Mouse (Mus musculus): ENCODE data around the gene Map6. TPM values are rescaled to one million over a fixed set of nuclear protein-coding genes. Genes with fewer than 3 reads are reported as not detected.

The Map6 gene
- polyA plus RNA-seq, 1 experiment from 2014 or later, result 1.7 TPM

DNA sequence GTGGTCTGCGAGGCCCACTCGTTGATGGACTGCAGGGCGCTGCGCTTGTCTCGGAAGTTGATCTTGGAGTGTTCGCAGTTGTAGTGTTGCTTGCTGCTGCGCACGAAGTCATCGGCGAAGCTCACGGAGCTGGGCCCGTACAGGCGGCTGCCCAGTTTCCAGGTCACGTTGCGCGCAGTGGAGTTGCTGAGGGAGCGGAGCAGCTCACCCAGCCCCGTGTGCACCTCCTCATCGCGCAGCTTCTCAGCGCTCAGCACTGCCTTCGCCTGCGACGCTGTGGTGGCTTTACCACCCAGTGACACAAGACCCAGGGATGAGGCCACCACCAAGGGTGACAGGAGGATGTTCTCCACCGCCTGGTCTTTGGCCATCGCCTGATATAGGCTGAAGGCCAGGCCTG, 81.6 kb downstream of the Map6 start:
- 93% methylated on average over 26 of the region's 26 CpGs for WGBS
- ATAC-seq (ENCODE audit: low FRiP score, low TSS enrichment), result no peak
- H3K27ac ChIP-seq (ENCODE audit: low read length), result no peak overlapping the region
- no peak overlapping the region for H3K4me3 ChIP-seq (ENCODE audit: low read length)
- 0 out of 2 replicates have a peak overlapping the region, but pooled peaks have one; percentile 12 for H3K9ac ChIP-seq (replicated peaks; ENCODE audit: low read length)
- 0 out of 2 replicates have a peak overlapping the region, but pooled peaks have one; percentile 94 for H3K4me2 ChIP-seq (replicated peaks; ENCODE audit: low read depth, low read length)
- no peaks in the 10 kb centered on the region for H3K9me3 ChIP-seq (ENCODE audit: low read length)
- peaks cover 49% of the 10 kb centered on the region for H3K4me1 ChIP-seq (ENCODE audit: insufficient read depth, low read length)
- peaks cover 54% of the 10 kb centered on the region for H3K36me3 ChIP-seq (ENCODE audit: insufficient read depth, low read length)
- no peaks in the 10 kb centered on the region for H3K27me3 ChIP-seq (ENCODE audit: insufficient read depth, low read length)

DNA sequence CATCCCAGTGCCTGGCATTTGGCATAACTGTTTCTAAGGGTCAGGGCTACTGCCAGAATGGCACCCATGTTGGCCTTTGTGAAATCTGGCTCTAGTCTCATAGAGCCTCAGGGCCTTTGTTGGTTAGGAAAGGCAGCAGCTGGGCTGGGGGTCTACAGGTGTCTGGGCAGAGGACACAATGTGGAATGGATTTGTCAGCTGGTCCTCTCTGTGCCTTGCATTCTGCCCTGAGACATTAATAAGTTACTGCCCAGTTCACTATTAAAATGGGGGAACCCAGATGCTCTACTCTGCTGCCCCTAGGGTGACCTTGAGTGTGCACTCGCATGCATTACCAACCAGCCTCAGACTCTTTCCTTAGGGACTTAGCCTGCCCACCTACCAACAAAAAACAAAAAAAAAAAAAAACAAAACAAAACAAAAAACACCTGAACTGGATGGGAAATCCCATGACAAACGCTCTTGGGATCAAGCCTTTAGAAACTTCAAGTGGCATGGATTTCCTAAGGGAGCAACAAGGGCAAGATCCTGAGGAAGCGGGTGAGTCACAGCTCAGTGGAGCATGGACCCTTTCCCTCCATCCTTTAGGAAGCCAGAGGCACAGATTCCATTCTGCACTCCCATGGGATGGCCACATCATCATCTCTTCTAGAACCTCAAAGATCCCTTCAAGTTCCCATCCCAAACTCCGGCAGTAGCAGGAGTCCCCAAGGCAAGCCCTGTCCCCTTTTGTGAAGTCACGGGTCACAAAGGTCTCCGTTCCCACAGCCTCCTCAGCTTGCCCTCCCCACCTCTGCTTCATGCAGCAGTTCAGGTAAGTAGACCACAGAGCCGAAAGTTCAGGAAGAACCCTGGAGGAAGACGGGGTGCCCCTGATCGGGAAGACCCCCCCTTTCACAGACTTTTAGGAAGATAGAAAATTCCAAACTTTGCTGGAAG, 82.8 kb downstream of the Map6 start:
- Histone ChIP-seq H3K36me3 (ENCODE audit: insufficient read depth, low read length) (peaks cover 42% of the 10 kb centered on the region), H3K4me1 (ENCODE audit: insufficient read depth, low read length) (peaks cover 56% of the 10 kb centered on the region), H3K9me3 (ENCODE audit: low read length) (no peaks in the 10 kb centered on the region), H3K4me3 (ENCODE audit: low read length) (peak overlapping the region; percentile 87), H3K9ac (replicated peaks; ENCODE audit: low read length) (peak overlapping the region; percentile 98), H3K27me3 (ENCODE audit: insufficient read depth, low read length) (no peaks in the 10 kb centered on the region), H3K4me2 (replicated peaks; ENCODE audit: low read depth, low read length) (peak overlapping the region; percentile 94), H3K27ac (ENCODE audit: low read length) (peak overlapping the region; percentile 98)
- no peak for ATAC-seq (ENCODE audit: low FRiP score, low TSS enrichment)
- WGBS, result 19% methylated on average over 9 of the region's 9 CpGs

DNA sequence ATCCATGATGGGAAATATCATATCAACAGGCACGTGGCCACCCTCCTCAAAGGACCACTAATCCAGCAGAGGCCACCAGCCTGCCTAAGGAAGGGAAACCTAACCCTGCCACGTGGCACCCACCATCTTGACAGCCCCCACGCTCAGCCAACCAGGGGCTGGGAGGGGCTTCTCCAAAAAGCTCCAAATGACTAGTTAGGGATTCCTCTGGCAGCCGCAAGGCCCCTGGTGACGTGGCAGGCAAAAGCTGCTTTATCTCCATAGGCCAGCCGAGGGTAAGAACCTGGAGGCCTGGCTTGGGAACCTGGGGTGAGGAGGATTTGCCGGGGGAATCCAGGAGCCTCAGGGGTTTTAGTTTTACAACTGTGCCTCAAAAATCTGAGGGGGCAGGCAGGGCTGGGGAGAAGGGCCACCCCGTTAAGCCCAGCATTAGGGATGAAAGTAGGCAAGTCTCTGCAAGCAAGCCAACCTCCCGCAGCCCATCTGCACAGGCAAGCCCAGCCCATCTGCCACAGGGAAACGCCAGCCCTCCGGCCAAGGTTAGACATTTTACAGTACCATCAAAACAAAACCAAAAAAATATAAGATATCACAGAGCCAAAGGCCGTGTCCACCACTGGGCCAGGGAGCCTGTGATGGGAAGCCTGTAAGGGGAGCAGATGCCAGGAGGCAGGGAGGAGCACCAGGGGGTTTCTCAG, 84.0 kb downstream of the Map6 start:
- Histone ChIP-seq H3K4me3 (ENCODE audit: low read length) (peak overlapping the region; percentile 87), H3K4me2 (replicated peaks; ENCODE audit: low read depth, low read length) (peak overlapping the region; percentile 94), H3K9ac (replicated peaks; ENCODE audit: low read length) (peak overlapping the region; percentile 98), H3K36me3 (ENCODE audit: insufficient read depth, low read length) (peaks cover 35% of the 10 kb centered on the region), H3K27me3 (ENCODE audit: insufficient read depth, low read length) (no peaks in the 10 kb centered on the region), H3K4me1 (ENCODE audit: insufficient read depth, low read length) (peaks cover 63% of the 10 kb centered on the region), H3K27ac (ENCODE audit: low read length) (peak overlapping the region; percentile 98), H3K9me3 (ENCODE audit: low read length) (no peaks in the 10 kb centered on the region)
- ATAC-seq (ENCODE audit: low FRiP score, low TSS enrichment), result no peak
- WGBS, result 3% methylated on average over 12 of the region's 12 CpGs

DNA sequence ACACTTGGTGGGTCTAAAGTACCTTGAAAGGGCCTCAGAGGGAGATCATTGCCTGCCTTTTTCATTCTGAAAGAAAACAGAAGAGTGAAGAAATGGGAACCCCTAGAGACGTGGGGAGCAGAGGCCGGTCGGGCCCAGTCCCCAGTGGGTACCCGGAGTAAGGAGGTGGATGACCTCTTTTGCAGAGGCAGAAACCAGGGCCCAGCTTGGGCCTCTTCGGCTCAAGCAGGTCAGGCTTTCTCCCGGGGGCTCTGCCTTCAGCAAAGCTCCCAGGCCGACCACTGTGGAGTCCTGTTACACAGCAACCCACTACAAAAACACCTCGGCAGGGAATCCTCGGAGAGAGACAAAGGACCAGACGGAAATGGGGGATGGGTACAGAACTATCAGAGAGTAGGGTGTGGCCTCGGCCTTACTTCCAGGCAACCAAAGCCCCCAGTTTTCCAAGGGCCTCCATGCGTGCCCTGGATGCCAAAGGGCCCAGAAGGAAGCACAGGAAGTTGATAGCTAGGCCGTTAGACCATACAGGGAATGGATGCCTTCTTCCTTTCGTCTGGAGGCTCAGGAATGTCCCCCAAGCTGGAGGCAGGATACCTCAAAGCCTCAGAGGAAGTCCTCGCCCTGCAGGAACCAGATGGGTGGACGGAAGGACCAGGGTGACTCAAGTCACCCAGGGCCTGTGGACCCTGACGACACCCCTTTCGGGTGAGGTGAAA, 84.7 kb downstream of the Map6 start:
- H3K4me3 ChIP-seq (ENCODE audit: low read length), result peak overlapping the region; percentile 87
- WGBS, result under 1% methylated on average over 18 of the region's 18 CpGs
- H3K9ac ChIP-seq (replicated peaks; ENCODE audit: low read length), result peak overlapping the region; percentile 98
- H3K4me1 ChIP-seq (ENCODE audit: insufficient read depth, low read length), result peaks cover 69% of the 10 kb centered on the region
- H3K36me3 ChIP-seq (ENCODE audit: insufficient read depth, low read length), result peaks cover 28% of the 10 kb centered on the region
- H3K27me3 ChIP-seq (ENCODE audit: insufficient read depth, low read length), result no peaks in the 10 kb centered on the region
- ATAC-seq (ENCODE audit: low FRiP score, low TSS enrichment), result 0 out of 2 replicates have a peak, but pooled peaks have one; percentile 7
- H3K27ac ChIP-seq (ENCODE audit: low read length), result peak overlapping the region; percentile 98
- H3K4me2 ChIP-seq (replicated peaks; ENCODE audit: low read depth, low read length), result peak overlapping the region; percentile 94
- no peaks in the 10 kb centered on the region for H3K9me3 ChIP-seq (ENCODE audit: low read length)

DNA sequence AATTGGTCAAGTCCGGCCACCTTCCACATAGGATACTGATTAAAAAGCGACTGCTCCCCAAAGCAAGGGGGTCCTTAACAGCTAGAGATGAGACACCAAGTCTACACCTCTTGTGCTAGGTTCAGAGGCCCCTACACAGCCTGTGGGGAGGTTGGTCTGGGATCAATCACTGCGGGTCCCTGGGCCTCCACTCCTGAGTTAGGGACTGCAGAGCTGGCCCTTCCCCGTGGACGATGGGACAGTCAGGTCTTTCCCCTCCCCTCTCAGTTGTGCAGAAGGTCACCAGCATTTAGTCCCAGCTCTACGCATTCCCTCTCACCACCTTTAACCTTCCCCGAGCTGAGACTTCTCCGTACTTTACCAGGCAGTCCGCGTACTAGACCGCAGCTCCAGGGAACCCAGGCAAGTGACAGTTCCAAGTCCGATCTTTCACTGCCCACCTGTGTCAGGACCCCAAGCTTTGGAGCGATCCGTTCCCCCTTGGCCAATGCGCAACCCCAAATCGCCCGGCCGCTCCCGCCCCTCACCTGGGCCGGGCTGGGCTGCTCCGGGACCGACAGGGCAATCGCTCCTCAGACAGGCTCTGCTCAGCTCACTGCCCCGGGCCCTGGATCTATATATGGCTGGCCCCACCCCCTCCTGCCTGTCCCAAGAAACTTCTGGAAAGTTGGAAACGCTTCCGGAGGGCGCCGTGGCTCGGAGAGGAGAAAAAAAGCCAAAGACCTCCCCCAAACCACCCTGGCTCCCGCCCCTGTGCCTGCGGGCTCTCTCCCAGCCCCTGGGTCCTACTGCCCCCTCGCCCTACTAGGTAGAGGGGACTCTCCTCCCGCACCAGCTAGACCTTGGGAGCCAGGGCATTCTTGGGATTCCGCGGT, 85.5 kb downstream of the Map6 start, which contains the start of gene Serpinh1:
Gene Serpinh1 (minus strand): TSS at position 714 of the 875 bp plus-strand sequence.
- WGBS, result under 1% methylated on average over 35 of the region's 35 CpGs
- Histone ChIP-seq H3K36me3 (ENCODE audit: insufficient read depth, low read length) (peaks cover 19% of the 10 kb centered on the region), H3K4me1 (ENCODE audit: insufficient read depth, low read length) (peaks cover 73% of the 10 kb centered on the region), H3K4me2 (replicated peaks; ENCODE audit: low read depth, low read length) (peak within 1 kb of the TSS; percentile 94), H3K4me3 (ENCODE audit: low read length) (peak within 1 kb of the TSS; percentile 87), H3K9me3 (ENCODE audit: low read length) (no peaks in the 10 kb centered on the region), H3K27ac (ENCODE audit: low read length) (peak within 1 kb of the TSS; percentile 98), H3K27me3 (ENCODE audit: insufficient read depth, low read length) (no peaks in the 10 kb centered on the region), H3K9ac (replicated peaks; ENCODE audit: low read length) (peak within 1 kb of the TSS; percentile 98)
- ATAC-seq (ENCODE audit: low FRiP score, low TSS enrichment), result peak; percentile 89

DNA sequence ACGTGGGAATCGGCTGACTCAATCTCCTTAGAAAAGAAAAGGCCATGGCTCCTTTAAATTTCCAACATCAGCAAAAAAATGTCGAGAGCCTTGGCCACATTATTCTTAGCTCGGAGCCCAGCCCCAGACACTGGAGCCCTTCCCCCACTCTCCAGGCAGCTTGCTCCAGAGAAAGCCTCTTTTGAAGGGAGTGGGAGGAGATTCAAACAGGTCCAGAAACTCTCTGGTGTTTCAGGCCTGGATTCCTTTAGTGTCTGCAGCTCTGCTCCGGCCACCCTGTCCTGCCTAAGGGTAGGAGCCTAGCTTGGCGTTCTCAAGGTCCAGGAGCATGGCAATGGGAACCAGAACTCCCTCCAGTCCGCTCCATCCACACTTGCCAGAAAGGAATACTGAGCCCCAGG, 88.5 kb downstream of the Map6 start:
- Histone ChIP-seq H3K27me3 (ENCODE audit: insufficient read depth, low read length) (no peaks in the 10 kb centered on the region), H3K27ac (ENCODE audit: low read length) (peak overlapping the region; percentile 99), H3K4me1 (ENCODE audit: insufficient read depth, low read length) (peaks cover 59% of the 10 kb centered on the region), H3K4me2 (replicated peaks; ENCODE audit: low read depth, low read length) (peak overlapping the region; percentile 46), H3K9me3 (ENCODE audit: low read length) (no peaks in the 10 kb centered on the region), H3K36me3 (ENCODE audit: insufficient read depth, low read length) (0 out of 2 replicates have a peak, but pooled peaks cover 2% of the 10 kb centered on the region), H3K4me3 (ENCODE audit: low read length) (peak overlapping the region; percentile 26), H3K9ac (replicated peaks; ENCODE audit: low read length) (peak overlapping the region; percentile 57)
- ATAC-seq (ENCODE audit: low FRiP score, low TSS enrichment), result 0 out of 2 replicates have a peak, but pooled peaks have one; percentile 2
- 7% methylated on average over 7 of the region's 7 CpGs for WGBS

DNA sequence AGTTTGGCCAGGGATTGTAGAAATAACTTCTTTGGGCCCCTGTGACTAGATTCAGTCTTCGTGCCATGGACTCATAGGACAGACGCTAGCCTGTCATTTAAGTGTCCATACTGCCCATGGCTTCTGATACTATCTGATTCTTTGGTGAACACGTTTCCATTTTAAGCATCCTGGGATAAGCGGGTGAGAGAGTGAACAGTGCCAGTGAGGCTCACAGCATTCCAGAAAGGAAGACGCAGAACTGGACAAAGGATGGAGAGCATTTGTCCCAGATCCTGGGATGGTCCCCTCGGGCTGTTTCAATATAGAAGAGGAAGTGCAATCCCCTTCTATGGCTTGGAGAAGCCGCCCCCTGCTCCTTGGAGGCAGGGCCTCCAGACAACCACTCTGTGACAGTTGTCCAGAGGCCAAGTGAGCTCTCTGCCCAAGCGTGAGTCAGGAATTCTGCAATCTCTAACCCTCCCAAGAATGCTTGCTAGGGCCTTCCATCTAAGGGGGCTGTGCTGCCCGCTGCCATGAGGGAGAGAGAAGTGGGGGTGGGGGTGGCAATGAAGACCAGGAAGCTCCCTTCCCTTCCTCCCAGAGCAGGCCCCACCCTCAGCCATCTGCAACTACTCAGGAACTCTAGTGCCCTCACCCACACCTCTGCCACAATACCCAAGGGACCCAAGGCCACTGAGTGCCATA, 89.1 kb downstream of the Map6 start:
- no peaks in the 10 kb centered on the region for H3K9me3 ChIP-seq (ENCODE audit: low read length)
- peak overlapping the region; percentile 26 for H3K4me3 ChIP-seq (ENCODE audit: low read length)
- H3K4me1 ChIP-seq (ENCODE audit: insufficient read depth, low read length), result peaks cover 60% of the 10 kb centered on the region
- no peaks in the 10 kb centered on the region for H3K36me3 ChIP-seq (ENCODE audit: insufficient read depth, low read length)
- no peak for ATAC-seq (ENCODE audit: low FRiP score, low TSS enrichment)
- H3K4me2 ChIP-seq (replicated peaks; ENCODE audit: low read depth, low read length), result peak overlapping the region; percentile 46
- H3K27me3 ChIP-seq (ENCODE audit: insufficient read depth, low read length), result no peaks in the 10 kb centered on the region
- 28% methylated on average over 9 of the region's 9 CpGs for WGBS
- H3K27ac ChIP-seq (ENCODE audit: low read length), result peak overlapping the region; percentile 99
- H3K9ac ChIP-seq (replicated peaks; ENCODE audit: low read length), result peak overlapping the region; percentile 57

DNA sequence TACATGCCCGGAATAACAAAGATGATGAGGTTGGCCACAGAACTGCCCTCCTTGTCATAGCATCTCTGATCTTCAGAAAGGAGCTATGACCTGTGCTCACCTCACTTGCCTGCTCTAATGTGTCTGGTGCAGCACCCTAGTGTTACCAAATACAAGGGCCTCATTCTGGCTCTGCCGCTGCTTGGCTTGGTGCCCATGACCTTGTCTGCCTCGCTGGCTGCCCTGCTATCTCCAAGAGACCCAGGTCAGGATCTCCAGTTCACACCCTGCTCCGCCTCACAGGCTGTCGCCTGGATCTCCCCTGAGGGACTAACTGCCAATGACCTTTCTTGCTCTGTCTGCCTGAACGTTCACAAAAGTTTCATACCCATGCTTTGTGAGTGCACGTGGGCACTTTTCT, 90.0 kb downstream of the Map6 start:
- no peak overlapping the region for H3K4me2 ChIP-seq (replicated peaks; ENCODE audit: low read depth, low read length)
- H3K9ac ChIP-seq (replicated peaks; ENCODE audit: low read length), result 0 out of 2 replicates have a peak overlapping the region, but pooled peaks have one; percentile 19
- H3K9me3 ChIP-seq (ENCODE audit: low read length), result no peaks in the 10 kb centered on the region
- H3K36me3 ChIP-seq (ENCODE audit: insufficient read depth, low read length), result no peaks in the 10 kb centered on the region
- no peak for ATAC-seq (ENCODE audit: low FRiP score, low TSS enrichment)
- WGBS, result 36% methylated on average over 7 of the region's 7 CpGs
- no peaks in the 10 kb centered on the region for H3K27me3 ChIP-seq (ENCODE audit: insufficient read depth, low read length)
- H3K4me3 ChIP-seq (ENCODE audit: low read length), result no peak overlapping the region
- H3K27ac ChIP-seq (ENCODE audit: low read length), result peak overlapping the region; percentile 99
- peaks cover 60% of the 10 kb centered on the region for H3K4me1 ChIP-seq (ENCODE audit: insufficient read depth, low read length)

Data from kidney, embryonic 16.5 days (tissue).